Mouse (Mus musculus) hindbrain, embryonic 10.5 days (tissue): ENCODE results near the gene Ppp1r1c. TPM values are rescaled to one million over a fixed set of nuclear protein-coding genes. Genes with fewer than 3 reads are reported as not detected.

Experiments used
- DNase-seq: peaks from one replicate; pipeline ENCODE4 v3.0.0-alpha.2; 2017; ENCODE audit warnings: low spot score
- H3K27ac ChIP-seq: fragments of 300-500 bp; sonication (generic); 2 replicates; pipeline ENCODE4 v1.5.1; 2016; ENCODE audit warnings: mild to moderate bottlenecking, moderate library complexity
- H3K27me3 ChIP-seq: fragments of 300-500 bp; sonication (generic); 2 replicates; pipeline ENCODE4 v1.6.1; 2016; ENCODE audit warnings: mild to moderate bottlenecking; ENCODE audit not compliant: poor library complexity, insufficient read depth, severe bottlenecking
- H3K36me3 ChIP-seq: fragments of 300-500 bp; sonication (generic); 2 replicates; pipeline ENCODE4 v1.6.1; 2016; ENCODE audit warnings: mild to moderate bottlenecking, moderate library complexity
- H3K4me1 ChIP-seq: fragments of 300-500 bp; sonication (generic); replicated peaks from 2 replicates; pipeline ENCODE4 v1.6.1; 2016; ENCODE audit warnings: mild to moderate bottlenecking
- H3K4me3 ChIP-seq: fragments of 300-500 bp; sonication (generic); 2 replicates; pipeline ENCODE4 v1.5.1; 2016; ENCODE audit warnings: mild to moderate bottlenecking, moderate library complexity
- H3K9me3 ChIP-seq: fragments of 300-500 bp; sonication (generic); 2 replicates; pipeline ENCODE4 v1.6.1; 2016; ENCODE audit warnings: mild to moderate bottlenecking, moderate library complexity
- WGBS: fragments of 180-500 bp; shearing (Covaris S2); methylation state at CpG from one replicate; pipeline ENCODE4 v1.1.7; 2016; 5-methylcytosine and 5-hydroxymethylcytosine counted together
- polyA plus RNA-seq: library from polyadenylated mRNA; unstranded; fragments of >200 nt; fragmentation: Nextera tagmentation; extraction: Ambion mirVana; gene quantifications from 2 replicates; pipeline ENCODE4 v1.2.1, GENCODE M21; 2016

The Ppp1r1c gene
- 8.5 and 14.2 TPM in 2 replicates for polyA plus RNA-seq

GRCm38 (mm10) chr2:79707575-79707974 lies at the start of gene Ppp1r1c:
TSS of gene Ppp1r1c (plus strand) at chr2:79707780.
- 92% methylated on average over 6 of the region's 6 CpGs for WGBS
- no peaks in the 10 kb centered on the region for H3K4me1 ChIP-seq

GRCm38 (mm10) chr2:79660417-79661185 lies 47.0 kb upstream of the Ppp1r1c start:
- H3K9me3 ChIP-seq: no peaks in the 10 kb centered on the region
- no peak overlapping the region for H3K4me3 ChIP-seq
- peaks cover 62% of the 10 kb centered on the region for H3K36me3 ChIP-seq
- no peak overlapping the region for H3K27ac ChIP-seq
- no peaks in the 10 kb centered on the region for H3K27me3 ChIP-seq
- no peak for DNase-seq
- 67% methylated on average over 12 of the region's 12 CpGs for whole genome bisulfite sequencing
- H3K4me1 ChIP-seq: 0 out of 2 replicates have a peak, but pooled peaks cover 6% of the 10 kb centered on the region

More at GRCm38 (mm10) chr2:79707575-79707974, at the start of gene Ppp1r1c:
- Histone ChIP-seq H3K27me3 (no peaks in the 10 kb centered on the region), H3K9me3 (no peaks in the 10 kb centered on the region), H3K27ac (no peak within 1 kb of the TSS), H3K36me3 (no peaks in the 10 kb centered on the region), H3K4me3 (no peak within 1 kb of the TSS)
- no peak for DNase-seq

DNA sequence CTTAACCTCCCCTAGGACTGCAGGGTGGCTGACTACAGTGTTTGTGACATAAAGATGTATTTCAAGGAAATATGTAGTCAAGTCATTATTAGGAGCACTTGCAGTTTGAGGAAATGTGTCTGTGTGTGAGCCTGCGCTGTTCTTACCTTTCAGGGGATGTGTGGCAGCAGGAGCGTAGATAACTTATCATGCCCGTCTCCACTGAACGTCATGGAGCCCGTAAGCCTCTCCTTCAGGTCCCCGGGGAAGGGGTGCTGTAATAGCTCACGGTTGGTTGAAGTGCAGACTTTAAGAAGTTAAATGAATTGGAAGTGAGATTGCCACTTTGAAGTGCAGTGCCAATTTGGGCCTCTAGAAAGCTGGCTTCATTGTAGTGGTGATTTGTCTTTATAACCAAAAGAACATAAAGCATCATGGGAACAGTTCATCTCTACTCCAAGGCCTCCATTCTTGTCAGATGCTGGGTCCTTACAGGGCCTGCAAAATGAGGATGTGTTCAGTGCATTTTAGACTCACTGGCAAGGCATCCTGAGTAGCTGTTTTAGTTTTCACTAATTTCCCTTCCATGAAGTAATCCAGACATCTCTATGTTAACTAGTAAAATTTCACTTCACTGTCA lies 46.0 kb upstream of the Ppp1r1c start:
- no peaks in the 10 kb centered on the region for H3K9me3 ChIP-seq
- H3K36me3 ChIP-seq: peaks cover 62% of the 10 kb centered on the region
- H3K27ac ChIP-seq: no peak overlapping the region
- 0 out of 2 replicates have a peak, but pooled peaks cover 6% of the 10 kb centered on the region for H3K4me1 ChIP-seq
- 76% methylated on average over 7 of the region's 7 CpGs for WGBS
- no peak overlapping the region for H3K4me3 ChIP-seq
- H3K27me3 ChIP-seq: no peaks in the 10 kb centered on the region
- no peak for DNase-seq

DNA sequence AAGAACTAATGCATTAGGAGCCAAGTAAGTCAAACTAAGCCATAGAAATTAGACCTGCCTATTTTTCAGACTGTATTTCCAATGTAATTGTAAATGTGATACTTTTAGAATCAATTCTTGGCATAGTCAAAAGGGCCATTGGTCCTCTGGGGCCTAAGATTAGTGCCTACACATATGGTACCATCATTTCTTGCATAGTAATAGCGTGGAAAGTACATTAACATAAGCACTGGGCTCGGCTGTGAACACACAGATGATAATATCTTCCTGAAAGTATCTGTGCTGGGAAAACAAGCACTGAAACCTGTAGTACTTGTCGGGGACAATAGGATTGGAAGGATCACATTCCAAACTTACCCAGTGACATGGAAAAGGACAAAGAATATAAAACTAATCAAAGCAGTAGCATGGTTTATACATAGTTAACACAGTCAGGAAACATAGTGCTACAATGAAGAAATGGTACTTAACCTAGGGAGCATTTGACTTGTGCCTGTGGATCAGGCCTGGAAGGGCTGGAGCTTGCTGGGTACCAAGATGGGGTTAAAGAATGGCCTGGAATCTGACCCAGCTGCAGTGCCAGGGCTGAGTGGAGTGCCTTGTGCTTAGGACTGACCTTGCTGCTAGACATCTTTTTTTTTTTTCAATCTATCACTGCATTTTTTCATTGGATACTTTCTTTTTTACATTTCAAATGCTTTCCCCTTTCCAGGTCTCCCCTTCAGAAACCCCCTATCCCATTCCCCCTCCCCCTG lies 42.9 kb upstream of the Ppp1r1c start:
- H3K9me3 ChIP-seq: no peaks in the 10 kb centered on the region
- DNase-seq: no peak
- WGBS: 78% methylated on average over 3 of the region's 3 CpGs

DNA sequence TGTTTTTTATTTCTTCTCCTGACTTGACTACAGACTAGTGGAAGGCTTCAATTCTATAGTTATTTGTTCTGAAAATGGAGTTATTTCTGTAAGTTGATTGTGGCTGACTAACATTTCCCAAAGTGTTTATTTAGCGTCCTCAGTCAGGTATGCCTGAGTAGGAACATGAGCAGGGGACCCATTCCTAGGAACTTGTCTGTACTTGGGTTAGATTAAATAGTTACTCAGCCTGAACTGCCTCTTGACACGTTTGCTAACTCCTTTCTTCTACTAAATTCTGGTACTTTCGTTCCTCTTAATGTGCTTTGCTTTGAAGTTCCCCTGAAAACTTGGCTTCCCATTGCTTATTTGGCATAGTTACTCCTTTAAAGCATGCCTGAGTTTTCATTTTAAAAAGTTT lies 42.1 kb upstream of the Ppp1r1c start:
- DNase-seq: no peak
- Histone ChIP-seq H3K27me3 (no peaks in the 10 kb centered on the region), H3K9me3 (no peaks in the 10 kb centered on the region), H3K4me1 (0 out of 2 replicates have a peak, but pooled peaks cover 10% of the 10 kb centered on the region), H3K27ac (no peak overlapping the region), H3K36me3 (peaks cover 25% of the 10 kb centered on the region), H3K4me3 (no peak overlapping the region)
- 62% methylated on average over 3 of the region's 3 CpGs for WGBS

More for the DNA sequence above, 42.9 kb upstream of the Ppp1r1c start:
- no peak overlapping the region for H3K27ac ChIP-seq
- peaks cover 32% of the 10 kb centered on the region for H3K36me3 ChIP-seq
- no peaks in the 10 kb centered on the region for H3K27me3 ChIP-seq
- H3K4me1 ChIP-seq: 0 out of 2 replicates have a peak, but pooled peaks cover 10% of the 10 kb centered on the region
- H3K4me3 ChIP-seq: no peak overlapping the region

DNA sequence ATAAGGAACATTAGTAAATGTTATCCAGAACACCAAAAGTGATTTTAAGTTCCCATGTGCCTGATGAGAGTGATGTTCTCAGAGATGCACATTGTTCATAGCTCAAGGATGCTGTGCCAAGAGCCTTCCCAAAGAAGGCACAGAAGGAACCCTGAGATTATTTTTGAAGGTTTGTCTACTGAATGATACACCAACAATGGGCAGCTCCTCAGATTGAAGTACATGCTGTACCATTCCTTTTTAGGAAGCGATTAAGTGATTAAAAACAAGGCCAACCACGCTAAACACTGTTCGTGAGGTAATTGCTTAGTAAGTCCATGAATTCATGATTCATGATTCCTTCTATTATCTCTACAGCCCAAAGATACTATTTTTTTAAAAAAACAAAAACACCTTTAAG lies 32.3 kb upstream of the Ppp1r1c start:
- DNase-seq: no peak
- WGBS: 94% methylated on average over 3 of the region's 3 CpGs
- Histone ChIP-seq H3K27ac (no peak overlapping the region), H3K9me3 (no peaks in the 10 kb centered on the region), H3K4me1 (no peaks in the 10 kb centered on the region), H3K27me3 (no peaks in the 10 kb centered on the region), H3K36me3 (peaks cover 5% of the 10 kb centered on the region; the same call in 1 of the 2 replicates), H3K4me3 (no peak overlapping the region)

- Histone ChIP-seq H3K4me3 (no peak overlapping the region), H3K4me1 (no peaks in the 10 kb centered on the region), H3K36me3 (no peaks in the 10 kb centered on the region), H3K27ac (no peak overlapping the region), H3K27me3 (no peaks in the 10 kb centered on the region), H3K9me3 (no peaks in the 10 kb centered on the region)
- 88% methylated on average over 1 of the region's 1 CpGs for WGBS
- DNase-seq: no peak
Measured at GRCm38 (mm10) chr2:79677663-79678257, 29.8 kb upstream of the Ppp1r1c start.

GRCm38 (mm10) chr2:79681672-79682071 lies 25.9 kb upstream of the Ppp1r1c start:
- H3K4me1 ChIP-seq: 0 out of 2 replicates have a peak, but pooled peaks cover 3% of the 10 kb centered on the region
- no peak overlapping the region for H3K4me3 ChIP-seq
- no peaks in the 10 kb centered on the region for H3K36me3 ChIP-seq
- WGBS: 89% methylated on average over 4 of the region's 4 CpGs
- DNase-seq: no peak
- H3K27ac ChIP-seq: no peak overlapping the region
- no peaks in the 10 kb centered on the region for H3K9me3 ChIP-seq
- H3K27me3 ChIP-seq: no peaks in the 10 kb centered on the region

DNA sequence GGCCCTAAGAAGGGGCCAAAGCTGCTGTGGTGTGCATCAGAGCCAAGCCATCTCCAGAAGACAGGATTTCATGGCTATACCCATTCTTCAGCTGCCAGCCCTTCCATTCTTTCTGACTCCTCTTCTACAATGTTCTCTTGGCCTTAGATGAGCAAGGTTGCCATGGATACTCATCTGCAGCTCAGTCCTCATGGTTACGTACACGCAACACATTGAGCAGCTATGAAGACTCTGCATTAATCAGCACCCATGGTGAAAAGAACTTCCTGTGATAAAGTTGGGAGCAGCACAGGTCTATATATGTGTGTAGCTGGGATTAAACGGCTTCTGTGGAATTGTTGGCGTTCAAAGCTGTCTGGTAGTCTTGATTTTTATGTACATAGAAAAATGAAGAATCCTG lies 24.3 kb upstream of the Ppp1r1c start:
- Histone ChIP-seq H3K4me1 (0 out of 2 replicates have a peak, but pooled peaks cover 3% of the 10 kb centered on the region), H3K36me3 (no peaks in the 10 kb centered on the region)
- WGBS: 90% methylated on average over 4 of the region's 4 CpGs

GRCm38 (mm10) chr2:79690838-79691237 lies 16.7 kb upstream of the Ppp1r1c start:
- no peak for DNase-seq
- no peak overlapping the region for H3K27ac ChIP-seq
- H3K4me3 ChIP-seq: no peak overlapping the region
- H3K27me3 ChIP-seq: no peaks in the 10 kb centered on the region
- no peaks in the 10 kb centered on the region for H3K4me1 ChIP-seq
- H3K9me3 ChIP-seq: no peaks in the 10 kb centered on the region
- WGBS: 79% methylated on average over 3 of the region's 3 CpGs
- H3K36me3 ChIP-seq: no peaks in the 10 kb centered on the region

More for the DNA sequence above, 24.3 kb upstream of the Ppp1r1c start:
- Histone ChIP-seq H3K27ac (no peak overlapping the region), H3K4me3 (no peak overlapping the region), H3K9me3 (no peaks in the 10 kb centered on the region), H3K27me3 (no peaks in the 10 kb centered on the region)
- DNase-seq: no peak

GRCm38 (mm10) chr2:79695190-79695589 lies 12.4 kb upstream of the Ppp1r1c start:
- no peak overlapping the region for H3K27ac ChIP-seq
- no peaks in the 10 kb centered on the region for H3K4me1 ChIP-seq
- WGBS: 88% methylated on average over 4 of the region's 4 CpGs
- no peak overlapping the region for H3K4me3 ChIP-seq
- H3K36me3 ChIP-seq: no peaks in the 10 kb centered on the region
- no peaks in the 10 kb centered on the region for H3K9me3 ChIP-seq
- no peak for DNase-seq
- no peaks in the 10 kb centered on the region for H3K27me3 ChIP-seq

- no peaks in the 10 kb centered on the region for H3K4me1 ChIP-seq
- no peak overlapping the region for H3K4me3 ChIP-seq
- no peaks in the 10 kb centered on the region for H3K27me3 ChIP-seq
- no peak for DNase-seq
- 94% methylated on average over 12 of the region's 12 CpGs for WGBS
- no peaks in the 10 kb centered on the region for H3K36me3 ChIP-seq
- no peak overlapping the region for H3K27ac ChIP-seq
- H3K9me3 ChIP-seq: no peaks in the 10 kb centered on the region
Measured at GRCm38 (mm10) chr2:79695939-79696338, 11.6 kb upstream of the Ppp1r1c start.
